ENCODE assay signal across 15 mouse cellular contexts in the genomic region with DNA sequence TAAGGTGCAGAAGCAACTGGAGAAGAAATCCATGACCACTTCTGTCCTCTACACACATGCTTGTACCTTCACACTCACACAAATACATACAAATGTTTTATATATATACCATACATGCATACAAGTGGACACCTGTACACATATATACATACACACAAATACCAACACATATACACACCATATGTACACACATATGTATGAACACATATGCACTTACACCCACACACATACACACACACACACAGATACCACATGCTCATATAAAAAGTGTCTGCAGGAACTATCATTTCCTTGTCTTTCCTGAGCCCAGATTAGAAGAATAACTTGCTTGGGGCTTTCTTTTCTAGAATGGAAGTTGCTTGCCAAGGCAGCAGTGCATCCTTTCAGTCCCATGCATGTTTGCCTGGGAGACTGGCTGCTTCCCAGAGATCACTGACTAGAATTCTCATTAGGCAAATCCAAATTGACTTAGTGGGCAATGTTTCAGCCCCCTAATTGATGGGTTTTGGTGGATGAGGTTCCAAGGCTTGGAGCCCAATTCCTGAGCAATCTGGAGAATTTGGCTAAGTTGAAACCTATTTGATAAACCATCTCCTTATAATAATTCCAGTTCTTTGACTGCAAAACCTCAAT.
DNase-seq lines count a peak whose midpoint lies in the region; ATAC-seq lines count a peak whose summit lies in the region.
"Had no signal": no experiment of that assay in that cellular context is flagged by ENCODE, and none has a peak within 500 bp of the region (broad histone marks: within the 10 kb centered on the region; RNA-seq: fewer than 3 reads in every experiment).

No protein-coding gene starts in this region.

- H3K4me3 ChIP-seq in forebrain, embryonic 15.5 days, result no peak overlapping the region
- no peak overlapping the region for H3K4me3 ChIP-seq in forebrain, embryonic 11.5 days (ENCODE audit: low read depth, low read length)
- H3K4me3 ChIP-seq in midbrain, embryonic 14.5 days (replicated peaks; ENCODE audit: low read depth, low read length), result no peak overlapping the region
- no peak overlapping the region for H3K4me3 ChIP-seq in midbrain, embryonic 11.5 days (ENCODE audit: low read depth, low read length)
- H3K4me3 ChIP-seq: heart, embryonic 13.5 days; lung, embryonic 15.5 days; neural tube, embryonic 12.5 days had no signal

- H3K27ac ChIP-seq in forebrain, embryonic 15.5 days (replicated peaks), result no peak overlapping the region
- H3K27ac ChIP-seq in forebrain, embryonic 11.5 days (ENCODE audit: low read depth, low read length), result no peak overlapping the region
- no peak overlapping the region for H3K27ac ChIP-seq in midbrain, embryonic 14.5 days (replicated peaks; ENCODE audit: low read depth, low read length)
- H3K27ac ChIP-seq in midbrain, embryonic 11.5 days (ENCODE audit: low read depth, low read length), result no peak overlapping the region
- H3K27ac ChIP-seq: heart, embryonic 13.5 days; lung, embryonic 15.5 days; neural tube, embryonic 12.5 days had no signal

- no peak for DNase-seq in forebrain, embryonic 11.5 days (ENCODE audit: low spot score)
- DNase-seq in midbrain, embryonic 14.5 days, result peak; percentile 32
- no peak for DNase-seq in midbrain, embryonic 11.5 days (ENCODE audit: low spot score, missing footprints)
- peak; percentile 61 for DNase-seq in brain, embryonic 18.5 days (ENCODE audit: low read depth, low spot score)
- peak; percentile 4 for DNase-seq in layer of hippocampus, adult 9-11 months
- DNase-seq in embryo, embryonic 11 days, result no peak
- DNase-seq: adrenal gland, postnatal 10 days; kidney, adult 2 months; thymus, postnatal 25 days had no signal

- H3K4me1 ChIP-seq in forebrain, embryonic 15.5 days, result no peaks in the 10 kb centered on the region
- no peaks in the 10 kb centered on the region for H3K4me1 ChIP-seq in forebrain, embryonic 11.5 days (replicated peaks; ENCODE audit: control insufficient read depth, insufficient read depth, low read length)
- no peaks in the 10 kb centered on the region for H3K4me1 ChIP-seq in midbrain, embryonic 14.5 days (ENCODE audit: control insufficient read depth, insufficient read depth, low read length)
- H3K4me1 ChIP-seq in midbrain, embryonic 11.5 days (ENCODE audit: control insufficient read depth, insufficient read depth, low read length), result no peaks in the 10 kb centered on the region
- H3K4me1 ChIP-seq: heart, embryonic 13.5 days; lung, embryonic 15.5 days; neural tube, embryonic 12.5 days had no signal

- H3K27me3 ChIP-seq in forebrain, embryonic 15.5 days, result no peaks in the 10 kb centered on the region
- H3K27me3 ChIP-seq in forebrain, embryonic 11.5 days (ENCODE audit: control insufficient read depth, insufficient read depth, low read length), result no peaks in the 10 kb centered on the region
- H3K27me3 ChIP-seq in midbrain, embryonic 14.5 days (ENCODE audit: control insufficient read depth, insufficient read depth, low read length), result no peaks in the 10 kb centered on the region
- no peaks in the 10 kb centered on the region for H3K27me3 ChIP-seq in midbrain, embryonic 11.5 days (ENCODE audit: control insufficient read depth, insufficient read depth, low read length)
- H3K27me3 ChIP-seq: heart, embryonic 13.5 days; lung, embryonic 15.5 days; neural tube, embryonic 12.5 days had no signal

- no peak overlapping the region for H3K4me2 ChIP-seq in forebrain, embryonic 15.5 days (replicated peaks)
- H3K4me2 ChIP-seq in forebrain, embryonic 11.5 days (ENCODE audit: low read depth, low read length, severe bottlenecking), result no peak overlapping the region
- no peak overlapping the region for H3K4me2 ChIP-seq in midbrain, embryonic 14.5 days (ENCODE audit: low read length)
- H3K4me2 ChIP-seq in midbrain, embryonic 11.5 days, result no peak overlapping the region
- H3K4me2 ChIP-seq: heart, embryonic 13.5 days; liver, embryonic 11.5 days; lung, embryonic 15.5 days; neural tube, embryonic 12.5 days had no signal

- ATAC-seq in forebrain, embryonic 15.5 days (replicated peaks), result peak; percentile 83
- ATAC-seq in forebrain, embryonic 11.5 days (replicated peaks; ENCODE audit: low FRiP score), result no peak
- ATAC-seq in midbrain, embryonic 14.5 days (ENCODE audit: low FRiP score, low TSS enrichment), result peak; percentile 6; the same call in 1 of the 2 replicates
- ATAC-seq in midbrain, embryonic 11.5 days (ENCODE audit: low FRiP score), result no peak
- ATAC-seq: midbrain, embryonic 16.5 days had no signal

- no peak overlapping the region for H3K9ac ChIP-seq in forebrain, embryonic 15.5 days (replicated peaks)
- no peak overlapping the region for H3K9ac ChIP-seq in forebrain, embryonic 11.5 days (ENCODE audit: low read length)
- H3K9ac ChIP-seq in midbrain, embryonic 14.5 days (replicated peaks; ENCODE audit: low read length), result no peak overlapping the region
- H3K9ac ChIP-seq in midbrain, embryonic 11.5 days (ENCODE audit: low read length), result no peak overlapping the region
- H3K9ac ChIP-seq: heart, embryonic 13.5 days; lung, embryonic 15.5 days; neural tube, embryonic 12.5 days had no signal

- no peaks in the 10 kb centered on the region for H3K9me3 ChIP-seq in forebrain, embryonic 15.5 days
- no peaks in the 10 kb centered on the region for H3K9me3 ChIP-seq in forebrain, embryonic 11.5 days (ENCODE audit: control insufficient read depth, low read length)
- no peaks in the 10 kb centered on the region for H3K9me3 ChIP-seq in midbrain, embryonic 14.5 days (ENCODE audit: control insufficient read depth, low read length)
- no peaks in the 10 kb centered on the region for H3K9me3 ChIP-seq in midbrain, embryonic 11.5 days (ENCODE audit: control insufficient read depth, low read length)
- H3K9me3 ChIP-seq: heart, embryonic 13.5 days; lung, embryonic 15.5 days; neural tube, embryonic 12.5 days had no signal

- H3K36me3 ChIP-seq in forebrain, embryonic 15.5 days, result no peaks in the 10 kb centered on the region
- H3K36me3 ChIP-seq in forebrain, embryonic 11.5 days (ENCODE audit: control insufficient read depth, insufficient read depth, low read length), result no peaks in the 10 kb centered on the region
- H3K36me3 ChIP-seq in midbrain, embryonic 14.5 days (ENCODE audit: control insufficient read depth, insufficient read depth, low read length), result no peaks in the 10 kb centered on the region
- H3K36me3 ChIP-seq in midbrain, embryonic 11.5 days (ENCODE audit: control insufficient read depth, insufficient read depth, low read length), result no peaks in the 10 kb centered on the region
- H3K36me3 ChIP-seq: heart, embryonic 13.5 days; lung, embryonic 15.5 days; neural tube, embryonic 12.5 days had no signal

Comparison
In these comparisons a context has a peak if more than half of its experiments do, and no peak if none do; other contexts are left out.
1. ATAC-seq: peak in forebrain, embryonic 15.5 days (single experiment) and midbrain, embryonic 14.5 days (single experiment); none in forebrain, embryonic 11.5 days (single experiment) and midbrain, embryonic 11.5 days (single experiment).
2. DNase-seq: peak in midbrain, embryonic 14.5 days (single experiment), brain, embryonic 18.5 days (single experiment) and layer of hippocampus, adult 9-11 months (single experiment); none in forebrain, embryonic 11.5 days (single experiment), midbrain, embryonic 11.5 days (single experiment) and embryo, embryonic 11 days (single experiment).